Mouse (Mus musculus): ENCODE measurements around the gene Dact3. TPM values are rescaled to one million over a fixed set of nuclear protein-coding genes. Genes with fewer than 3 reads are reported as not detected.

The Dact3 gene
- polyA plus RNA-seq, 1 experiment: 43.6 TPM

DNA sequence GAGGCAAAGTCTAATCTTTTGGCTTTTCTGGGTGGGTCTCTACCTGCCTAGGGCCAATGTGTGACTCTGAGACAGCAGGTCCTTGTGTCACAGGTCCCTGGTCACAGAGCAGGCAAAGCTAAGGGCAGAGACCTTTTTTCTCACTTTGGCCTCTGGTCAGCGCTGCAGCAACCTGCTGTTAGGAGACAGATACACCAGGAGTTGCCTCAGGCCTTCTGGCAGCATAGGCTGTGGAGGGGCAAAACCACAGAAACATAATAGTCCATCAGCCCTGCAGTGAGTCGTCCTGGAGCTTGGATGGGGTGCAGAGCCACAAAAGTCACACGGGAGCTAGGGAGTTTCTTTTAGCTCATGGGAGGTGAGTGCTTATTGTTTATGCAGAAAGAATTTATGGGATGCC lies 43.6 kb downstream of the Dact3 start:
- DNase-seq (ENCODE audit: low read depth): no peak
- TF ChIP-seq CTCF (IDR thresholded peaks at IDR 0.05; ENCODE audit: borderline replicate concordance, extremely low read depth, insufficient read depth, insufficient read length) (no peak), POLR2A (IDR thresholded peaks at IDR 0.05; ENCODE audit: borderline replicate concordance, extremely low read depth, insufficient read depth, insufficient read length, poor library complexity, severe bottlenecking) (no peak)

DNA sequence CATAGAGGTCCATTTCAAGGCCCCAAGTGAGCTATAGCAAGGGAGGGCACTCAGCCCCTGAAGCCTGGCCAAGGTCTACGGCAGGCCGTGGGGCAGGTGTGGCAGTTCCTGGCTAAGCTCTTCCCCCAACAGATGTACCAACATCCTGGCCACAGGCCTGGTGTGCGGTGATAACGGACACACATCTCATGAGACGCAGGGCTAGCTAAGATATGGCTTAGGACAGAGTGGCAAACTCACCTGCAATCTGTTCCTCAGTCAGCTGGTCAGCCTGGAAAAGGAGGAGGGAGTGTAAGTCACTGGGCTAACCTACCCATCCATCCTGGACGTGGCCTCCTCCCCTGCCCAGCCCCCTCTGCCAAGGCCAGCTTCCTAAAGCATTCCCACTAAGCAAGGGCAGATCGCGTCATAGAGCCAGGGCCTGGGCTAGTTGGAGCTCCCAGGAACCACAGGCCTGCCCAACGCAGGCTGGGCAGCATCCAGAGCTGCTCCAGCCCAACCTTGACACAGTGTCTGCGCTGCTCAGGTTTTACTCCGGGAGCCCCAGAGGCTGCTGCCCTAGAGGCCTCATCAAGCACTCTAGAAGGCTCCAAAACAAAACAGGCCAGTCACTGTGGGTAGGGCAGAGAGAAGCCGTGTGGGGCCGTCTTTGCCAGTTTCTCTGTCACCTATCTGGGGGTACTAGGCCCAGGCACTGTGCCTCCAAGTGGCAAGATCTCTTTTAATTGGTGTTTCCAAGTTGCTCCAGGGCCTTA lies 44.5 kb downstream of the Dact3 start:
- DNase-seq (ENCODE audit: low read depth): no peak
- TF ChIP-seq POLR2A (IDR thresholded peaks at IDR 0.05; ENCODE audit: borderline replicate concordance, extremely low read depth, insufficient read depth, insufficient read length, poor library complexity, severe bottlenecking) (no peak), CTCF (IDR thresholded peaks at IDR 0.05; ENCODE audit: borderline replicate concordance, extremely low read depth, insufficient read depth, insufficient read length) (no peak)

DNA sequence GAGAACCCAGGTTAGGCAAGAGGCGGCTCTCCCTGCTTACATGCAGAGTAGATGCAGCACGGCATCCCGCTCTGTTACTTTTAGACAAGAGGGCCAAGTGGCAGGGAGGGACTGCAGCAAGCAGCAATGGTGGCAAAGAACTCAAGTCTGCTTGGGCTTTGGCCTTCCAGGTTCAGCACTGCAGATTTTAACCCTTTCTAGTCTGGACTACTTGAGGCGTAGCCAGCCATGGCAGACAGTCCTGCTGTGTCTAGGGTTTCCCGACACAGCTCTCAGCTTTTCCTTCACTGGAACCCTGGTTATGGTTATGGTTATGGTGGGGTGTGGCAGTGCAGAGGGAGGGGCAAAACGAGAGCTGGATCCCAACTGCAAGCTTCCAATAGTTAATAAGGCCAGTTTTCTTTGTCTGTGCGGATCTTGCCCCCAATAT lies 45.0 kb downstream of the Dact3 start:
- TF ChIP-seq POLR2A (IDR thresholded peaks at IDR 0.05; ENCODE audit: borderline replicate concordance, extremely low read depth, insufficient read depth, insufficient read length, poor library complexity, severe bottlenecking) (no peak), CTCF (IDR thresholded peaks at IDR 0.05; ENCODE audit: borderline replicate concordance, extremely low read depth, insufficient read depth, insufficient read length) (no peak)
- DNase-seq (ENCODE audit: low read depth): no peak

DNA sequence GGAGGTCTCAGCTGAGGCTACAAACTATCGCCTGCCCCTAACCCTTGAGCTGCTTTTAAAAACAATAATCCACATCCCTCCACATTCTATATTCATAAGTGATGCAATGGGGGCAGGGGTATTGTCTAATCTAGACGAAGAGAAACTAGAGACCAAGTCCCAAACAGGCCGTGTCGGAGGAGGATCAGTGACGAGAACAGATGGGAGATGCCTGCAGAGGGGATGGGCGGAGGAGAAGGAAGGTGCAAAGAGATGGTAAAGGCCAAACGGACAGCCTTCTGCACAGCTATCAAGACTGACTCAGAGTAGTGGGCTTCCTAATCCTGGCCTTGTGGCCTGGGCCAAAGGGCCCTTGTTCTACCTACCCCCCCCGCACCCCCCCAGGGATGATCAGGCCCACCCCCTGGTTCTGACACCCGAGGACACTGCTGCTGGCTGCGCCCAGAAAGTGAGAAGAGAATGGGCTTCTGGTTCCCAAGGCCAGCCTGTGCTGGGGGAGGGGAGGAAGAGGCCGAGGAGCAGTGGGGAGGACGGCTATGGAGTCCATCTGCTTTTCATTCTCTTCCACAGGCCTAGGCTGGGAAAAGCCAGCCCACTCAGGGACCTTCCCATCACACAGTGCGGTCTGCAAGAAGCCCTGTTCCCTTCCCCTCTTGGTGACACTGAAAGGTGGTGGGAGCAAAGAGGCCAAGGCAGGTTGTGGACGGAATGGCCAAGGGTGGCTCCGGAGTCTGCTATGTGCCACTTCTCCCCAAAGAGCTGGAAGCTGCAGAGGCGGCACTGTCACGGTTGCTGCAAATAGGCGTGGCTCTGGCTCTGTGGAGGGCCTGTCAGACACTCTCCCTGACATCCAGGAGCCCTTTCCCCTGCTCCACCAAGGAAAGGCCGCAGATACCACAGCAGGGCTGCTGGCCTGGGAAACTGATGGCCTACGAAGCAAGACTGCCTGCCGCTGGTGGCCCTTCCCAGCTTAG lies 46.0 kb downstream of the Dact3 start:
- peak; percentile 57 for DNase-seq (ENCODE audit: low read depth)

DNA sequence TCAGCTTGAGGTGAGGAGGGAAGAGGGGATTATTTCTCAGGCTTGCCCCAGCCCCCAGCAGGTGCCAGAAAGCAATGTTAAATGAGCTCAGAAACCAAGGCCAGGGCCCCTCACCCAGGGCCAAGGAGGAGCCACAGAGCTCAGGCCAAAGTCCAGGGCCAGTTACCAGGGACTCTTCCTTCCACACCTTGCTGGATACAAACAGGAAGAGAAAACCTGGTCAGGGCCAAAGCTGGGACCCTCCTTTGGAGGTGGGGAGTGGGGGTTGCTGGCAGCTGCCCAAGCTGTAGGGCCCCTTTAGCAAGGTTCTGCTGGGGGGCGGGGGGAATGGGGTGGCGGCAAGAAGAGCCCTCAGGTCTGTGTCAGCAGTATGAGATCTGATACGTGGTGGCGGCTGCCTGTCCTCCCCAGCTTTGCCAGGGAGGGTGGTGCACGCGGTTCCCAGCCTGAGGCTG lies 46.8 kb downstream of the Dact3 start:
- no peak for DNase-seq (ENCODE audit: low read depth)
- no peak for TF ChIP-seq POLR2A (IDR thresholded peaks at IDR 0.05; ENCODE audit: borderline replicate concordance, extremely low read depth, insufficient read depth, insufficient read length, poor library complexity, severe bottlenecking)
- TF ChIP-seq CTCF (IDR thresholded peaks at IDR 0.05; ENCODE audit: borderline replicate concordance, extremely low read depth, insufficient read depth, insufficient read length): no peak

More for the DNA sequence above, 46.0 kb downstream of the Dact3 start:
- TF ChIP-seq POLR2A (IDR thresholded peaks at IDR 0.05; ENCODE audit: borderline replicate concordance, extremely low read depth, insufficient read depth, insufficient read length, poor library complexity, severe bottlenecking): no peak
- TF ChIP-seq CTCF (IDR thresholded peaks at IDR 0.05; ENCODE audit: borderline replicate concordance, extremely low read depth, insufficient read depth, insufficient read length): no peak

DNA sequence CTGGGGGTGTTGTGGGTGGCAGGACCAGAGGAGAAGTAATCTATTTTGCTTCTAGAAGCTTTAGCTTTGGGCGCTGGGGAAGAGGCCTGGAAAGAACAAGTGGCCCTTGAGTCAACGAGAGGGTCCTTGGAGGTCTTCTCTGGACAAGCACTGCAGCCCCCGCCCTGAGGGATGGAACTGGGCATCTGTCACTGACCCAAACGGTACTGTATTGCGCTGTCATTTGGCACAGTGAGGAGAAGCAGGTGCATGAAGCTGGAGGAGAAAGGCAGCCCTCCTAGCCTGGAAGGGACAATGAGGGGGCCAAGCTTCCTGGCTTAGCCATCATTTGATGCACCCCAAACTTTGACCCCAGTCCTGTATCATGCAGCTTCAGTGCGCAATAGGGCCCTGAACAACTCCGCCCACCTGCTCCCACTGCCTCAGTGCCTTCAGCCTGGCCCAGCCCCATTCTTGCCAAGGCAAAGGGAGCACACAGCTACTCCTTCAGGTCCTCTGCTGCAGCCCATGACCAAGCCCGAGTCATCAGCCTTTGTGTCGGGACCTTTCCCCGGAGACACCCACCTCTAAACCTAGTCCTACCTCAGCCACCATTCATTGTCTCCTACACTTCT lies 47.4 kb downstream of the Dact3 start:
- no peak for DNase-seq (ENCODE audit: low read depth)
- TF ChIP-seq CTCF (IDR thresholded peaks at IDR 0.05; ENCODE audit: borderline replicate concordance, extremely low read depth, insufficient read depth, insufficient read length) (no peak), POLR2A (IDR thresholded peaks at IDR 0.05; ENCODE audit: borderline replicate concordance, extremely low read depth, insufficient read depth, insufficient read length, poor library complexity, severe bottlenecking) (no peak)

DNA sequence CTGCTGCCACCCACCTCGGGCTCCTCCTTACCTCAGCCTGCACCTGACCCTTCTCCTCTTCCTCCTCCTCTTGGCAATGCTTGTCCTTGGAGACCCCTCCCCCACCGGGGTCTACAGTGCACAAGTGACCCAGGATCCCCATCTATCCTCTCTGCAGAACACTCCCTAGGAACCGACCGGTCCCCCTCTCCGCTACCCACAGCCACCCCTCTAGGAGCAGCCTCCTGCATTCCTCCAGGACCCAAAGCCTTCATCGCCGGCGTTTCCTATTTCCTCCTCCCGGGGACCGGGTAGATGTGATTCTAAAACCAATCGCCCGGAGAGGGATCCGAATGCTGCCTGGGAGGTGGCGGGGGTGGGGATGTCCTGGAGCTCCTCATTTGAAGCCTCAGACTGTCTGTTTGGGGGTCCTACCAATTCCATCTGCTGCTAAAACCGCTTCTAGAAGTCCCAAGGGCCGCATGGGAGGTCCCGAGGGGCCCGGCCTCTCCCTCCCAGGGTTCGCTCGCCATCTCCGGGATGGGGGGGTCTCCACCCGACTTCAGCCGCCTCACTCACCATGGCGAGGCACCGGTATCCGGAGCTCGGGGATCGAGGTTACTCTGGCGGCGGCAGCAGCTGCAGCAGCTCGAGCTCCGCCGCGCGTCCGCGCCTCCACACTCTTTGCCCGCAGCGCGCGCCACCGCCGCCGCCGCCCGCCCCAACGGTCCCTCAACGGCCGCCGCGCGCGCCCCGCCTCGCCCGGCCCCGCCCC lies 48.3 kb downstream of the Dact3 start:
- no peak for DNase-seq (ENCODE audit: low read depth)
- TF ChIP-seq POLR2A (IDR thresholded peaks at IDR 0.05; ENCODE audit: borderline replicate concordance, extremely low read depth, insufficient read depth, insufficient read length, poor library complexity, severe bottlenecking) (peak; percentile 88), CTCF (IDR thresholded peaks at IDR 0.05; ENCODE audit: borderline replicate concordance, extremely low read depth, insufficient read depth, insufficient read length) (no peak)

DNA sequence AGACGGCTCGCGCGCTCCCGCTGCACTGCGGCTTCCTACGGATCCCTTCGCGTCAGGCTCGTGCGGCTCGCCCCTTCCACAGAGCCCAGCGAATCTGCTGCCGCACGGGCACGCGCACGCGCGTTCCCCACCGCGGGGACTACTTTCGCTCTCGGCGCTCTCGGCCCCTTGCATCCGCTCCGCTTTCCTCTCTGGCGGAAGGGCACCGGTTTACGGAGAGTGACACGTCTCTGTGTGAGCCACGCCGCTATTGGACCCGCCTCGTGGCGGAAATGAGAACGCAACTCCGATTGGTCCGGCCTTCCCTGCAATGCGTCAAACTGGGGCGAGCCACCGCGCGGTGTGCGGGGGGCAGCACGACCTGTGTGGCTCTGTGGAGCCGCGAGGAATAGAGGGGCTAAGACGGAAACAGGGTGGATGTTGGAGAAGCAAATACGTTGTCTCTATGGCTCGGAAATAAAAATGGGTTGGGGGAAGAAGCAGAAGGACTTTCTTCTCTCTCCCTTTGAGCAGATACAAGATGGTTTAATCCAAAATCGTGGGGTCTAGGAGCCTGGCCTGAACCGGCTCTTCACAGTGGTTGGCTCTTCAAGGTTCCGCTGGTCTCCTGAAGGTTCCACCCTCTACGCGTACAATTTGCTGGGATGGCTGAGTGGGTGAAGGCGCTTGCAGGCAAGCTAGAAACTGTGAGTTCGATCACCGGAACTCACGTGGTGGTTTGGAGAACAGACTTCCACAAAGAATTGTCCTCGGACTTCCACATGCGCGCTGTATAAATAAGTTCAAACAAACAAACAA lies 49.1 kb downstream of the Dact3 start, which contains the start of gene Calm3:
Calm3 (minus strand) TSS at position 78 of the 798 bp plus-strand sequence.
- TF ChIP-seq POLR2A (IDR thresholded peaks at IDR 0.05; ENCODE audit: borderline replicate concordance, extremely low read depth, insufficient read depth, insufficient read length, poor library complexity, severe bottlenecking): peak; percentile 19; the same call in 1 of the 2 replicates
- TF ChIP-seq CTCF (IDR thresholded peaks at IDR 0.05; ENCODE audit: borderline replicate concordance, extremely low read depth, insufficient read depth, insufficient read length): no peak
- DNase-seq (ENCODE audit: low read depth): peak; percentile 100

DNA sequence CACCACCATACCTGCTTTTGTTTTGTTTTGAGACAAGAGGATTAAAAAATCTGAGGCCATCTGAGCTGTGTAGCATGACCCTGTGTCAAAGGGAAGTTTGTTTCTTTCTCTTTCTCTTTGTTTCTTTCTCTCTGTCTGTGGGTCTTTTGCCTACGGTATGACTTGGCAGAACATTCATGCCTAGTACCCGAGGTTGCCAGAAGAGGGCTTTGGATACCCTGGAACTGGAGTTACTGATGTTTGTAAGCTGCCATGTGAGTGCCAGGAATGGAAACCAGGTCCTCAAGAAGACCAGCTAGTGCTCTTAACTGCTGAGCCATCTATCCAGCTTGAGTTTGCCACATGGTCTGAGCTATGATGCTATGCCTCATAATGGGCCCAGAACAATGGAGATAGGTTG lies 53.2 kb downstream of the Dact3 start:
- no peak for DNase-seq (ENCODE audit: low read depth)
- no peak for TF ChIP-seq CTCF (IDR thresholded peaks at IDR 0.05; ENCODE audit: borderline replicate concordance, extremely low read depth, insufficient read depth, insufficient read length)
- no peak for TF ChIP-seq POLR2A (IDR thresholded peaks at IDR 0.05; ENCODE audit: borderline replicate concordance, extremely low read depth, insufficient read depth, insufficient read length, poor library complexity, severe bottlenecking)

DNA sequence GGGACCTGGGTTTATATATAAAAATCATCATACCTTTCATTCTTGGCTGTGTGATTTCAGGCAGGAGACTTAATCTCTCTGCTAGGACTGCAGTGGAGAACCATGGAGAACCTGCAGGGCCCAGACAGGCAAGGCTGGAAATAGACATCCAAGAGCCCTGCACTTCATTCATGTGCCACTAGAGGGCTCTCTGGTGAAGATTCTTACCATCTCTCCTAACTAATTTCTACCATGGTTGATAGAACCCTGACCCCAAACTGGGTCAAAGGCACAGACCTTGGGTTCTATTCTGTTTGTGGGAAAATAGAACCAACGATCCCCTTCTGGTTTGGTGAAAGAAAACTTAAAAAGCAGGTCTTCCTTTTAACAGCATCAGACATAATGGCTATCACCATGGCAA lies 55.7 kb downstream of the Dact3 start:
- TF ChIP-seq POLR2A (IDR thresholded peaks at IDR 0.05; ENCODE audit: borderline replicate concordance, extremely low read depth, insufficient read depth, insufficient read length, poor library complexity, severe bottlenecking) (no peak), CTCF (IDR thresholded peaks at IDR 0.05; ENCODE audit: borderline replicate concordance, extremely low read depth, insufficient read depth, insufficient read length) (peak; percentile 77; the same call in 1 of the 2 replicates)

More for the DNA sequence above, 55.7 kb downstream of the Dact3 start:
- DNase-seq (ENCODE audit: low read depth): peak; percentile 74
